Comparison of ENCODE assay signal across 9 mouse cellular contexts in genomic region chr7:130520812-130521422, GRCm38 (mm10). TPM values are rescaled to one million over a fixed set of nuclear protein-coding genes. Genes with fewer than 3 reads are reported as not detected.
A peak's percentile ranks its signal among the peaks of the same experiment; 100 is the strongest.
DNase-seq lines count a peak whose midpoint lies in the region; ATAC-seq lines count a peak whose summit lies in the region.
"Had no signal": no experiment of that assay in that cellular context is flagged by ENCODE, and none has a peak within 500 bp of the region (broad histone marks: within the 10 kb centered on the region; RNA-seq: fewer than 3 reads in every experiment).

No protein-coding gene starts in this region.

- peak overlapping the region; percentile 99; the same call in 1 of the 2 replicates for H3K27ac ChIP-seq in heart, embryonic 12.5 days (ENCODE audit: poor library complexity, severe bottlenecking)
- no peak overlapping the region for H3K27ac ChIP-seq in intestine, embryonic 14.5 days (ENCODE audit: low read depth)
- H3K27ac ChIP-seq in liver, embryonic 11.5 days (ENCODE audit: low read depth, low read length): peak overlapping the region; percentile 89

- H3K9me3 ChIP-seq in heart, embryonic 12.5 days (replicated peaks): no peaks in the 10 kb centered on the region; the same call in 1 of the 2 replicates
- no peaks in the 10 kb centered on the region for H3K9me3 ChIP-seq in intestine, embryonic 14.5 days (ENCODE audit: control insufficient read depth, low read length)
- H3K9me3 ChIP-seq in liver, embryonic 11.5 days (ENCODE audit: control insufficient read depth, low read length): no peaks in the 10 kb centered on the region

- DNase-seq in heart, postnatal 4 days: no peak
- DNase-seq in ZHBTc4 (ENCODE audit: low read depth, low spot score): peak; percentile 35
- DNase-seq in intestine, embryonic 14.5 days (ENCODE audit: low spot score): no peak
- no peak for DNase-seq in liver, embryonic 11.5 days (ENCODE audit: low spot score)
- no peak for DNase-seq in cerebellum, postnatal 4 days (ENCODE audit: low spot score in 2 of 2)
- no peak for DNase-seq in gastrocnemius, postnatal 36 days
- DNase-seq in layer of hippocampus, adult 9-11 months: no peak
- DNase-seq: gastrocnemius, postnatal 14 days had no signal

- 0 out of 2 replicates have a peak overlapping the region, but pooled peaks have one; percentile 1 for H3K4me2 ChIP-seq in heart, embryonic 12.5 days
- H3K4me2 ChIP-seq in intestine, embryonic 14.5 days (ENCODE audit: low read length): peak overlapping the region; percentile 59; the same call in 1 of the 2 replicates
- H3K4me2 ChIP-seq in liver, embryonic 11.5 days: peak overlapping the region; percentile 66

- H3K4me1 ChIP-seq in heart, embryonic 12.5 days (replicated peaks): peaks cover 19% of the 10 kb centered on the region
- H3K4me1 ChIP-seq in intestine, embryonic 14.5 days (replicated peaks; ENCODE audit: control insufficient read depth, insufficient read depth, low read length): peaks cover 3% of the 10 kb centered on the region; the same call in 1 of the 2 replicates
- H3K4me1 ChIP-seq in liver, embryonic 11.5 days (replicated peaks; ENCODE audit: control insufficient read depth, insufficient read depth, low read length): peaks cover 9% of the 10 kb centered on the region

- no peak overlapping the region for H3K9ac ChIP-seq in heart, embryonic 12.5 days
- H3K9ac ChIP-seq in intestine, embryonic 14.5 days (ENCODE audit: low read length): no peak overlapping the region; the same call in 1 of the 2 replicates
- no peak overlapping the region for H3K9ac ChIP-seq in liver, embryonic 11.5 days (ENCODE audit: low read depth, low read length)

- H3K27me3 ChIP-seq in heart, embryonic 12.5 days (replicated peaks): no peaks in the 10 kb centered on the region
- H3K27me3 ChIP-seq in intestine, embryonic 14.5 days (replicated peaks; ENCODE audit: control insufficient read depth, insufficient read depth, low read length): no peaks in the 10 kb centered on the region
- no peaks in the 10 kb centered on the region for H3K27me3 ChIP-seq in liver, embryonic 11.5 days (replicated peaks; ENCODE audit: control insufficient read depth, insufficient read depth, low read length)

- ATAC-seq in heart, embryonic 12.5 days (ENCODE audit: insufficient number of reproducible peaks, low FRiP score): no peak
- no peak for ATAC-seq in intestine, embryonic 14.5 days (replicated peaks; ENCODE audit: low FRiP score, low TSS enrichment, low read depth)
- peak; percentile 33 for ATAC-seq in liver, embryonic 11.5 days (replicated peaks; ENCODE audit: low FRiP score)

- H3K36me3 ChIP-seq in heart, embryonic 12.5 days: no peaks in the 10 kb centered on the region
- no peaks in the 10 kb centered on the region for H3K36me3 ChIP-seq in intestine, embryonic 14.5 days (ENCODE audit: control insufficient read depth, insufficient read depth, low read length)
- H3K36me3 ChIP-seq in liver, embryonic 11.5 days (ENCODE audit: control insufficient read depth, insufficient read depth, low read length): no peaks in the 10 kb centered on the region

- WGBS in heart, embryonic 12.5 days: 70% methylated on average over 14 of the region's 14 CpGs
- WGBS in intestine, embryonic 14.5 days: 77% methylated on average over 14 of the region's 14 CpGs
- 63% methylated on average over 14 of the region's 14 CpGs for WGBS in liver, embryonic 11.5 days

- no peak overlapping the region for H3K4me3 ChIP-seq in heart, embryonic 12.5 days
- H3K4me3 ChIP-seq in intestine, embryonic 14.5 days (ENCODE audit: low read depth, low read length): no peak overlapping the region
- H3K4me3 ChIP-seq in liver, embryonic 11.5 days (ENCODE audit: low read depth, low read length): no peak overlapping the region

- intact Hi-C loops in gastrocnemius, postnatal 36 days (cut with DNase I): loop anchor here (10.0 kb wide), 1 partner anchor 1044 kb away; the partner anchor contains the start of gene Bub3

RNA-seq across cellular contexts. Expression of gene Ate1, which starts 0.7 kb away (rescaled TPM):
- polyA plus RNA-seq in heart, embryonic 12.5 days (2016; fragmentation: Nextera tagmentation; extraction: Ambion mirVana): 62.8 and 63.3 TPM in 2 replicates
- total RNA-seq in heart, postnatal 4 days (2021): 10 to 100 TPM; 41.5 to 42.2 TPM
- 63.1 and 64.2 TPM in 2 replicates for polyA plus RNA-seq in intestine, embryonic 14.5 days (2014; fragmentation: Nextera tagmentation; extraction: Ambion mirVana)
- polyA plus RNA-seq in liver, embryonic 11.5 days (2014; fragmentation: Nextera tagmentation; extraction: Ambion mirVana): 44.6 and 51.6 TPM in 2 replicates
- 10 to 100 TPM; 29.9 to 31.5 TPM for total RNA-seq in gastrocnemius, postnatal 36 days (2021)

RNA-seq across cellular contexts. Expression of gene Nsmce4a, which starts 52.0 kb away (rescaled TPM):
- polyA plus RNA-seq in heart, embryonic 12.5 days (2016; fragmentation: Nextera tagmentation; extraction: Ambion mirVana): 138 and 142 TPM in 2 replicates
- 10 to 100 TPM; 70.1 to 76.5 TPM for total RNA-seq in heart, postnatal 4 days (2021)
- 173 and 178 TPM in 2 replicates for polyA plus RNA-seq in intestine, embryonic 14.5 days (2014; fragmentation: Nextera tagmentation; extraction: Ambion mirVana)
- 175 and 190 TPM in 2 replicates for polyA plus RNA-seq in liver, embryonic 11.5 days (2014; fragmentation: Nextera tagmentation; extraction: Ambion mirVana)
- total RNA-seq in gastrocnemius, postnatal 36 days (2021): 10 to 100 TPM; 24.8 to 27.0 TPM

RNA-seq across cellular contexts. Expression of gene Tacc2, which starts 56.3 kb away (rescaled TPM):
- polyA plus RNA-seq in heart, embryonic 12.5 days (2016; fragmentation: Nextera tagmentation; extraction: Ambion mirVana): 53.7 and 58.6 TPM in 2 replicates
- total RNA-seq in heart, postnatal 4 days (2021): 100 to 1,000 TPM; 140 to 147 TPM
- 33.7 and 38.4 TPM in 2 replicates for polyA plus RNA-seq in intestine, embryonic 14.5 days (2014; fragmentation: Nextera tagmentation; extraction: Ambion mirVana)
- polyA plus RNA-seq in liver, embryonic 11.5 days (2014; fragmentation: Nextera tagmentation; extraction: Ambion mirVana): 16.4 and 17.3 TPM in 2 replicates
- total RNA-seq in gastrocnemius, postnatal 36 days (2021): 100 to 1,000 TPM; 495 to 686 TPM

Comparison
In these comparisons a context has a peak if more than half of its experiments do, and no peak if none do; other contexts are left out.
1. H3K4me2 ChIP-seq: peak in every context shown above with its lines; median percentile 66 in liver, embryonic 11.5 days; 59 in intestine, embryonic 14.5 days; 1 in heart, embryonic 12.5 days.